Mouse (Mus musculus) bone marrow, adult 2 months (tissue): ENCODE data around the gene Ednrb.

Source experiments
- CTCF ChIP-seq: fragments of 200-500 bp; IDR thresholded peaks from 2 replicates; pipeline ENCODE4 v1.5.1; 2011; ENCODE audit warnings: low read length, control low read depth; ENCODE audit not compliant: control insufficient read depth, insufficient read depth
- POLR2A ChIP-seq: fragments of 200-500 bp; IDR thresholded peaks from 2 replicates; pipeline ENCODE4 v1.6.1; 2011; ENCODE audit warnings: low read depth, mild to moderate bottlenecking, control low read depth, low read length, borderline replicate concordance; ENCODE audit not compliant: control insufficient read depth

DNA sequence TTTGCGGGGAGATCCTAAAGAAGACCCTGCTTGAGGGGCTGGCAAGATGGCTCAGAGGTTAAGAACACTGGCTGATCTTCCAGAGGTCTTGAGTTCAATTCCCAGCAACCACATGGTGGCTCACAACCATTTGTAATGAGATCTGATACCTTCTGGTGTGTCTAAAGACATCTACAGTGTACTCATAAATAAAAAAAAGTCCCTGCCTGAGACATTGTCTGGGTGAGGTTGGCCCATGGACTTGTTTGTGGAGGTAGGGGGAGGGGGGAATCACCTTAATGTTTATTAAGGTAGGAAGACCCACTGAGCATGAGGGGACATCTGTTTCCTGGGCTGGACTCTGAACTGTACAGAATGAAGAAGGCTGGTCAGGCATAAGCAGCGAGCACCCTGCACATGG lies 1.5 kb upstream of the Ednrb start:
- no peak for TF ChIP-seq CTCF
- no peak for TF ChIP-seq POLR2A
